Comparison of ENCODE assay signal across 20 mouse cellular contexts in the genomic region with DNA sequence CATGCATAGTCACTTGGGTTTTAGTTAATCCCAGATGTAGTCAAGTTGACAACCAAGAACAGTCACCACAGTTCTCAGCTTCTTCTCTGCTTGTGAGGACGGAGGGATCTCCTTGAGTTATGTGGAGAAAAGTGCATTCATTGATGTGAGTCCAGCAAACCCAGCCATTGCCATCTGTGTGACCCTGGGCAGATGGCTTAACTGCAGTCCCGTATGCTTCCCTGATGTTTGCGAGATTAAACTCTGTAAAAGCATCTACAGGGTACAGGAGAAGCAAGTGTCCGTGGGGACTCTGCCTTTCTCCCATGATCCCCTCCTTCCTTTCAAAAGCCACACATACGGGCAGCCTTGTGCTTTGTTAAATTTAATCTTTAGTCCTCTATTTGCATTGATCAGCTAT.
A peak's percentile ranks its signal among the peaks of the same experiment; 100 is the strongest.
DNase-seq lines count a peak whose midpoint lies in the region; ATAC-seq and TF ChIP-seq lines count a peak whose summit lies in the region.
"Had no signal": no experiment of that assay in that cellular context is flagged by ENCODE, and none has a peak within 500 bp of the region (broad histone marks: within the 10 kb centered on the region; RNA-seq: fewer than 3 reads in every experiment).

No protein-coding gene starts in this region.

- H3K9ac ChIP-seq in intestine, postnatal 0 days (ENCODE audit: low read depth, low read length), result no peak overlapping the region
- H3K9ac ChIP-seq: embryonic facial prominence, embryonic 15.5 days; forebrain, embryonic 15.5 days; heart, embryonic 13.5 days; hindbrain, embryonic 15.5 days had no signal

- peak; percentile 17 for DNase-seq in cerebellum, adult 11-12 months
- DNase-seq in cerebellum, postnatal 4 days (ENCODE audit: low spot score in 2 of 2), result no peak
- DNase-seq in left cerebral cortex, postnatal 4 days, result peak; percentile 21
- no peak for DNase-seq in left cerebral cortex, adult 11 months (ENCODE audit: low spot score)
- DNase-seq in brain, adult 2 months (ENCODE audit: low read depth, low spot score), result peak; percentile 50
- peak; percentile 24 for DNase-seq in cerebellum, adult 9-11 months
- DNase-seq: adrenal gland, adult 2 months; adrenal gland, postnatal 25 days; gastrocnemius, postnatal 36 days; heart, adult 11 months; heart, postnatal 36 days; kidney, adult 18-20 months had no signal

- intact Hi-C loops in left cerebral cortex, postnatal 4 days (cut with DNase I), result no loop called here

- H3K9me3 ChIP-seq in intestine, postnatal 0 days (ENCODE audit: control insufficient read depth), result no peaks in the 10 kb centered on the region
- H3K9me3 ChIP-seq: embryonic facial prominence, embryonic 15.5 days; forebrain, embryonic 15.5 days; heart, embryonic 13.5 days; hindbrain, embryonic 15.5 days had no signal

- no peaks in the 10 kb centered on the region for H3K27me3 ChIP-seq in intestine, postnatal 0 days (replicated peaks; ENCODE audit: control insufficient read depth, insufficient read depth, low read length)
- H3K27me3 ChIP-seq: embryonic facial prominence, embryonic 15.5 days; forebrain, embryonic 15.5 days; heart, embryonic 13.5 days; hindbrain, embryonic 15.5 days; Patski had no signal

- ATAC-seq in intestine, postnatal 0 days, result no peak
- no peak for ATAC-seq in activated CD4-positive, CD25-positive, alpha-beta regulatory T cell, adult 4 months
- ATAC-seq: forebrain, embryonic 15.5 days; Patski had no signal

- no peak overlapping the region for H3K27ac ChIP-seq in intestine, postnatal 0 days (ENCODE audit: low read depth, low read length)
- H3K27ac ChIP-seq: embryonic facial prominence, embryonic 15.5 days; forebrain, embryonic 15.5 days; heart, embryonic 13.5 days; hindbrain, embryonic 15.5 days had no signal

- no peaks in the 10 kb centered on the region for H3K36me3 ChIP-seq in intestine, postnatal 0 days (ENCODE audit: control insufficient read depth, insufficient read depth)
- H3K36me3 ChIP-seq: embryonic facial prominence, embryonic 15.5 days; forebrain, embryonic 15.5 days; heart, embryonic 13.5 days; hindbrain, embryonic 15.5 days had no signal

- H3K4me3 ChIP-seq in intestine, postnatal 0 days (ENCODE audit: low read depth, low read length), result no peak overlapping the region
- H3K4me3 ChIP-seq: embryonic facial prominence, embryonic 15.5 days; erythroblast, embryonic 14.5 days; forebrain, embryonic 15.5 days; heart, embryonic 13.5 days; hindbrain, embryonic 15.5 days had no signal

- H3K4me2 ChIP-seq in intestine, postnatal 0 days (replicated peaks; ENCODE audit: low read depth), result no peak overlapping the region
- H3K4me2 ChIP-seq: embryonic facial prominence, embryonic 15.5 days; forebrain, embryonic 15.5 days; heart, embryonic 13.5 days; hindbrain, embryonic 15.5 days had no signal

- no peaks in the 10 kb centered on the region for H3K4me1 ChIP-seq in intestine, postnatal 0 days (replicated peaks; ENCODE audit: control insufficient read depth, insufficient read depth, low read length)
- H3K4me1 ChIP-seq: embryonic facial prominence, embryonic 15.5 days; forebrain, embryonic 15.5 days; heart, embryonic 13.5 days; hindbrain, embryonic 15.5 days had no signal

- no peak for TF ChIP-seq CTCF in intestine, postnatal 0 days (IDR thresholded peaks at IDR 0.05; ENCODE audit: low read depth)

- 78% methylated on average over 5 of the region's 5 CpGs for WGBS in intestine, postnatal 0 days

Comparison
In these comparisons a context has a peak if more than half of its experiments do, and no peak if none do; other contexts are left out.
1. DNase-seq: peak in cerebellum, adult 11-12 months (single experiment), left cerebral cortex, postnatal 4 days (single experiment), brain, adult 2 months (single experiment) and cerebellum, adult 9-11 months (single experiment); none in cerebellum, postnatal 4 days (0 of 2) and left cerebral cortex, adult 11 months (single experiment).